Mouse (Mus musculus): Measurements from ENCODE around the gene Hmcn1. TPM values are rescaled to one million over a fixed set of nuclear protein-coding genes. Genes with fewer than 3 reads are reported as not detected.

Hmcn1 gene
- polyA plus RNA-seq (2012; rRNA removed), result 1.9 and 2.6 TPM in 2 replicates

- H3K27ac ChIP-seq (ENCODE audit: insufficient read depth, low read depth, low read length), result no peak within 1 kb of the TSS
- peaks cover 14% of the 10 kb centered on the region for H3K27me3 ChIP-seq (ENCODE audit: control insufficient read depth, insufficient read depth, low read length)
- H3K36me3 ChIP-seq (ENCODE audit: control insufficient read depth, insufficient read depth, low read length), result no peaks in the 10 kb centered on the region
- WGBS, result under 1% methylated on average over 38 of the region's 38 CpGs
- no peaks in the 10 kb centered on the region for H3K4me1 ChIP-seq (ENCODE audit: control insufficient read depth, insufficient read depth, insufficient read length, low read length)
- peak; percentile 42; the same call in 1 of the 2 replicates for TF ChIP-seq CTCF (IDR thresholded peaks at IDR 0.05; ENCODE audit: extremely low read depth, insufficient read length, insufficient replicate concordance, low read depth, low read length)
- peak; percentile 41; the same call in 1 of the 2 replicates for TF ChIP-seq POLR2A (IDR thresholded peaks at IDR 0.05; ENCODE audit: low read depth, low read length)
- H3K4me3 ChIP-seq (ENCODE audit: low read depth, low read length), result peak within 1 kb of the TSS; percentile 58
Measured at GRCm38 (mm10) chr1:150993162-150994064, at the start of gene Hmcn1. Gene Hmcn1, minus strand, starts transcription at chr1:150993435.

GRCm38 (mm10) chr1:151040945-151041649 lies 47.9 kb upstream of the Hmcn1 start:
- no peak for TF ChIP-seq POLR2A (IDR thresholded peaks at IDR 0.05; ENCODE audit: low read depth, low read length)
- TF ChIP-seq CTCF (IDR thresholded peaks at IDR 0.05; ENCODE audit: extremely low read depth, insufficient read length, insufficient replicate concordance, low read depth, low read length), result no peak
- Histone ChIP-seq H3K4me1 (ENCODE audit: control insufficient read depth, insufficient read depth, insufficient read length, low read length) (no peaks in the 10 kb centered on the region), H3K4me3 (ENCODE audit: low read depth, low read length) (no peak overlapping the region), H3K27me3 (ENCODE audit: control insufficient read depth, insufficient read depth, low read length) (no peaks in the 10 kb centered on the region), H3K36me3 (ENCODE audit: control insufficient read depth, insufficient read depth, low read length) (no peaks in the 10 kb centered on the region), H3K27ac (ENCODE audit: insufficient read depth, low read depth, low read length) (peak overlapping the region; percentile 3; the same call in 1 of the 2 replicates)
- 32% methylated on average over 18 of the region's 18 CpGs for WGBS

GRCm38 (mm10) chr1:151040290-151040689 lies 47.1 kb upstream of the Hmcn1 start:
- TF ChIP-seq CTCF (IDR thresholded peaks at IDR 0.05; ENCODE audit: extremely low read depth, insufficient read length, insufficient replicate concordance, low read depth, low read length) (no peak), POLR2A (IDR thresholded peaks at IDR 0.05; ENCODE audit: low read depth, low read length) (no peak)
- Histone ChIP-seq H3K4me1 (ENCODE audit: control insufficient read depth, insufficient read depth, insufficient read length, low read length) (no peaks in the 10 kb centered on the region), H3K36me3 (ENCODE audit: control insufficient read depth, insufficient read depth, low read length) (no peaks in the 10 kb centered on the region), H3K4me3 (ENCODE audit: low read depth, low read length) (no peak overlapping the region), H3K27me3 (ENCODE audit: control insufficient read depth, insufficient read depth, low read length) (no peaks in the 10 kb centered on the region), H3K27ac (ENCODE audit: insufficient read depth, low read depth, low read length) (peak overlapping the region; percentile 3)
- WGBS, result 59% methylated on average over 7 of the region's 7 CpGs

DNA sequence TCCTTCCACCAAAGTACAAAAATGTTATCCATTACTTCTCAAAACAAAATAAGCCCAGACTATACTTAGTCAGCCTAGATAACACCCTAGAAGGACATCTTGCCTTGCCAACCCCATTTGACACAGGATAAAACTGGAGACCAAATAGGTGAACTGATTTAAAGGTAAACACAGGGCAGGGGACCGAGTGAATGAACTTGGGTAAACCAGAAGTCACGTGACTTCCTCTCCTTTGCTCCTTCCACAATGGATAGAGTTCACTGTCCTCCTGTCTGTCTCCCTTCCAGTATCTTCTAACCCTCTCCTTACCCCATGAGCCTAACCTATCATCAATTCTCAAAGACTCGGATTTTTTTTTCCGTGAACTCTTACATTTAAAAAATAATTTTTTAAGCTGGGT lies 46.0 kb upstream of the Hmcn1 start:
- no peak overlapping the region for H3K4me3 ChIP-seq (ENCODE audit: low read depth, low read length)
- no peak overlapping the region for H3K27ac ChIP-seq (ENCODE audit: insufficient read depth, low read depth, low read length)
- WGBS, result 68% methylated on average over 4 of the region's 4 CpGs
- H3K4me1 ChIP-seq (ENCODE audit: control insufficient read depth, insufficient read depth, insufficient read length, low read length), result no peaks in the 10 kb centered on the region
- no peaks in the 10 kb centered on the region for H3K36me3 ChIP-seq (ENCODE audit: control insufficient read depth, insufficient read depth, low read length)
- TF ChIP-seq POLR2A (IDR thresholded peaks at IDR 0.05; ENCODE audit: low read depth, low read length), result no peak
- no peak for TF ChIP-seq CTCF (IDR thresholded peaks at IDR 0.05; ENCODE audit: extremely low read depth, insufficient read length, insufficient replicate concordance, low read depth, low read length)
- H3K27me3 ChIP-seq (ENCODE audit: control insufficient read depth, insufficient read depth, low read length), result no peaks in the 10 kb centered on the region

DNA sequence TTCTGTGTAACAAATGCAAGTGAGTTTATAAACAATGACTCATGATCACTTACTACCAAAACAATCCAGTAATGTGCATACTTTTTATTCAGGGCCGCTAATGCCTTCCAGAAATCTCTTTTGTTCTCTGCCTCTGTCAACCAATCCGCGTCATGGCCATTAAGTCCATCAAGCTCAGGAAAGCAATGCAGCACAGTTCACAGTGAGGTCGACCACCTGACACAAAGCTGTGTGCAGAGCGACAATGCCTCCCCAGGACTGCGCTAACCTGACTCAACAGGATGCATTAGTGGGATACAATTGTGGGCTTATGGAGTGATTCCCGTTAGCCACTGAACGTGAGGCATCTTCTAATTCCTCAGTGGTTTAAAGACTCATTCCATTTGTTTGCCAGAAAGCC lies 45.3 kb upstream of the Hmcn1 start:
- Histone ChIP-seq H3K4me1 (ENCODE audit: control insufficient read depth, insufficient read depth, insufficient read length, low read length) (no peaks in the 10 kb centered on the region), H3K27ac (ENCODE audit: insufficient read depth, low read depth, low read length) (no peak overlapping the region), H3K27me3 (ENCODE audit: control insufficient read depth, insufficient read depth, low read length) (no peaks in the 10 kb centered on the region), H3K4me3 (ENCODE audit: low read depth, low read length) (no peak overlapping the region), H3K36me3 (ENCODE audit: control insufficient read depth, insufficient read depth, low read length) (no peaks in the 10 kb centered on the region)
- no peak for TF ChIP-seq CTCF (IDR thresholded peaks at IDR 0.05; ENCODE audit: extremely low read depth, insufficient read length, insufficient replicate concordance, low read depth, low read length)
- no peak for TF ChIP-seq POLR2A (IDR thresholded peaks at IDR 0.05; ENCODE audit: low read depth, low read length)
- 73% methylated on average over 8 of the region's 8 CpGs for WGBS

GRCm38 (mm10) chr1:151036405-151036985 lies 43.3 kb upstream of the Hmcn1 start:
- WGBS, result 72% methylated on average over 15 of the region's 15 CpGs
- Histone ChIP-seq H3K36me3 (ENCODE audit: control insufficient read depth, insufficient read depth, low read length) (no peaks in the 10 kb centered on the region), H3K27me3 (ENCODE audit: control insufficient read depth, insufficient read depth, low read length) (no peaks in the 10 kb centered on the region), H3K27ac (ENCODE audit: insufficient read depth, low read depth, low read length) (no peak overlapping the region), H3K4me3 (ENCODE audit: low read depth, low read length) (no peak overlapping the region), H3K4me1 (ENCODE audit: control insufficient read depth, insufficient read depth, insufficient read length, low read length) (no peaks in the 10 kb centered on the region)
- TF ChIP-seq CTCF (IDR thresholded peaks at IDR 0.05; ENCODE audit: extremely low read depth, insufficient read length, insufficient replicate concordance, low read depth, low read length) (no peak), POLR2A (IDR thresholded peaks at IDR 0.05; ENCODE audit: low read depth, low read length) (no peak)

Measured in small intestine, adult 2 months (tissue).